Mouse (Mus musculus) left cerebral cortex, postnatal 36 days (tissue): ENCODE results near the gene Plcxd3. TPM values are rescaled to one million over a fixed set of nuclear protein-coding genes. Genes with fewer than 3 reads are reported as not detected.

ENCODE experiments used
- DNase-seq, 2 experiments: peaks; one replicate each; pipeline ENCODE4 v3.0.0; 2021 to 2022; ENCODE audit warnings: low spot score in 2 of 2, mixed read lengths in 1 of 2
- intact Hi-C: fragments of 180-260 bp; cut with DNase I; formaldehyde crosslinking; loops from one replicate; pipeline ENCODE4 v1.15.1; 2025
- total RNA-seq, 2 experiments: library from RNA; stranded (reverse); gene quantifications; 2 replicates each; pipeline ENCODE4 v1.2.3; 2021

Gene Plcxd3
- total RNA-seq, result 10 to 100 TPM; 33.3 to 37.0 TPM

GRCm38 (mm10) chr15:4375423-4376220 lies at the start of gene Plcxd3:
Gene Plcxd3, plus strand, starts transcription at chr15:4375491.
- DNase-seq, result peak; percentile 46 to 55
- intact Hi-C loops, result no loop called here

GRCm38 (mm10) chr15:4331867-4332266 lies 43.4 kb upstream of the Plcxd3 start:
- no peak for DNase-seq
- intact Hi-C loops, result no loop called here

GRCm38 (mm10) chr15:4341620-4342019 lies 33.7 kb upstream of the Plcxd3 start:
- intact Hi-C loops, result no loop called here
- DNase-seq, result no peak

GRCm38 (mm10) chr15:4348816-4349553 lies 26.3 kb upstream of the Plcxd3 start:
- intact Hi-C loops, result no loop called here
- no peak for DNase-seq

- intact Hi-C loops, result no loop called here
- no peak for DNase-seq
Observed at GRCm38 (mm10) chr15:4356397-4356796, 18.9 kb upstream of the Plcxd3 start.

DNA sequence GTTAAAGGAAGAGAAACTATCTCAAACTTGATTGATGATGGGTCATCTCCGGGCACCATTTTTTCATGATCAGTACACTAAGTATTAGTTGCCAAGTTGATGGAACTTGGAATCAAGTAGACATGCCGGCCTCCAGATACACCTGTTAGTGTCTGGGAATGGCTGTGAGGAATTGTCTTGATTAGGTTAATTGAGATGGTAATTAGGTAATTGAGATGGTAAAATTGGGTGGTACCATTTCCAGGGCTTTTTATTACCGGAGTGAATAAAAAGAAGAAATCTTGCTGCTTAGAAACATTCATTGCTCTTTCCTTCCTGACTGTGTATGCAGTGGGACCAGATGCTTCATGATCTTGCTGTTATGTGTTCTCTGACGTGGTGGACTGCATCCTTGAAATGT lies 17.6 kb upstream of the Plcxd3 start:
- DNase-seq, result no peak
- intact Hi-C loops, result no loop called here

GRCm38 (mm10) chr15:4367801-4368200 lies 7.5 kb upstream of the Plcxd3 start:
- intact Hi-C loops, result no loop called here
- DNase-seq, result no peak

DNA sequence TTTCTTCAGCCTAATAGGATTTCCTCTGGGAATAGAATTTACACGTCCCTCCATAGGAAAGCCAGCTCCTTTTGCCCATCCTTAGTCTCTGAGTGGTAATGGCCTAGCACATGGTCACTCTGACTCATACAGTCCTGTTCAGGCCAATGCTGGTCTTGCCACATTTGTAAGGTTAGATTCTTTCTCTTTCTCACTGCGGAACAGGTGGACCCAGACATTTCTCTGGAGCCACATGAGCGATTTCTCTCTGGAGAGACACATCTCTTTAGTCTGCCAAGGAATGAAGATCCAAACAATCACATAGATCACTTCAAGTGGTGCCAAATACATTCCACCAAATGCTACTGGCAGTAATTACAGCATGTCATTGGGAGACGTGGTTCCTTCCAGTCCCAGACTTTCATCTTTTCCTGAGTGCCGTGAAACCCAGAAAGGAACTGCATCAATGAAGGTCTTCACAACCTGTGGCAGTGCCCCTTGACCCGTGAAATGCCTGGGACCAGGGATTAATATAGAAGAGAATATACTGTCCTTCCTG lies 769 bp upstream of the Plcxd3 start:
- DNase-seq, result no peak
- intact Hi-C loops, result no loop called here

DNA sequence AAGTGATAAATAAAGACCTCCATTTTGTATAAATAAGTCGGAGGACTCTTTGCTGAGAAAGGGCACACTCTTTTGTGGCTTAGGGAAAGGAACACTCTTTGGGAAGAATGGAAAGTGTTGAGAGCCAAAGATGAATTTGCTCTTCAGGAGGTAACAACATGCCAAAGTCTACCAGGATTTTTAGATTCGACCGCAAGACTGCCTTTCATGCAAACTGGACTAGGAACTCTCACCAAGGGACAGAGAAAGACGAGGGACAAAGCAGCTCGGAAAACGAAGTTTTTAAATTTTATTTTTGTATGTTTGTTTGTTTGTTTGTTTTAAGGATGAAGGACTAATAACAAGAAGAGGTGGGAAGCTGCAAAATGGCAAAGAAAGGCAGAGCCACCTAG lies 264 bp upstream of the Plcxd3 start:
- intact Hi-C loops, result no loop called here
- no peak for DNase-seq

DNA sequence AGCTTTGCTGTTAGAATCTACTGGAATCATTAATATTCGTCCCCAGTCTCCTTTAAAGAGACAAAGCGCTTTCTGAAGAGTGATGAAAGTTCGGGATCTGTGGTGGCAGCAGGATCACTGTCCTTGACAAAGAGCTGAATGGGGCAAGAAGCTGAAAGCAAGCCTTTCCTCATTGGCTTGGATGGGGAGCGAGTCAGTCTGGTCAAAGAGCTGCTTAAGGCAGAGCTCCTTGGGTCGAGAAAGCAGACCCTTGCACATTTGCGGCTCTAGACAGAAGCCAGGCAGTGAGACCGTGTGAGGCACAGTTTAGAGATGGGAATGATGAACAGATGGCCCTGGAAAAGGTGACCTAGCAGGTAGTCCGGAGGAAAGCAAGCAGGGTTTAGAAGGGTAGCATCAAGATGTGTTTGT lies 935 bp downstream of the Plcxd3 start:
- intact Hi-C loops, result no loop called here
- DNase-seq, result peak; percentile 11 to 29

- intact Hi-C loops, result no loop called here
- no peak for DNase-seq
Observed at GRCm38 (mm10) chr15:4378766-4379165, 3.5 kb downstream of the Plcxd3 start.

- intact Hi-C loops, result no loop called here
- DNase-seq, result no peak
Observed at GRCm38 (mm10) chr15:4387774-4388173, 12.5 kb downstream of the Plcxd3 start.

GRCm38 (mm10) chr15:4400096-4400495 lies 24.8 kb downstream of the Plcxd3 start:
- no peak for DNase-seq
- intact Hi-C loops, result no loop called here

- intact Hi-C loops, result no loop called here
Observed at GRCm38 (mm10) chr15:4411333-4411732, 36.0 kb downstream of the Plcxd3 start.

DNA sequence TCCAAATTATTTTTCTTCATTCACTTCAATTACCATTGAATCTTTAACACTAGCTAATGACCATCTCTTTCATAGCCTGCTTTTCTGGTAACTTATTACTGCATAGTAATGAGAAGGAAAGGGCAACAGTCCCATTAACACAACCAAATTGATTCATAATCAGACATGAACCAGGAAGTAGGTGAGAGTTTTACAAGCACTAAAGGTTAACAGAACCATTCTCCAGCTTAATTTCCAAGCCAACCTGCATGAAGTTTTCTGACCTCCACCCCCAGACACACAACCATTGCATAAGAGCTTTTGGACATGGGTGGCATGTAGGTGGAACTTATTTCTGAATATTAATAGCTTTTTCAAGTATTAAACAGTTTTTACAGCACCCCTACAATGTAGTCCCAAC lies 64.8 kb downstream of the Plcxd3 start:
- DNase-seq, result no peak
- intact Hi-C loops, result no loop called here

More at GRCm38 (mm10) chr15:4411333-4411732, 36.0 kb downstream of the Plcxd3 start:
- DNase-seq, result no peak

- intact Hi-C loops, result no loop called here
- DNase-seq, result no peak
Observed at GRCm38 (mm10) chr15:4496182-4496581, 120.9 kb downstream of the Plcxd3 start.

- intact Hi-C loops, result no loop called here
Observed at GRCm38 (mm10) chr15:4496984-4497383, 121.7 kb downstream of the Plcxd3 start.

GRCm38 (mm10) chr15:4498036-4498435 lies 122.7 kb downstream of the Plcxd3 start:
- peak in 1 of 2 experiments; percentile 23 for DNase-seq
- intact Hi-C loops, result no loop called here

More at GRCm38 (mm10) chr15:4496984-4497383, 121.7 kb downstream of the Plcxd3 start:
- no peak for DNase-seq

DNA sequence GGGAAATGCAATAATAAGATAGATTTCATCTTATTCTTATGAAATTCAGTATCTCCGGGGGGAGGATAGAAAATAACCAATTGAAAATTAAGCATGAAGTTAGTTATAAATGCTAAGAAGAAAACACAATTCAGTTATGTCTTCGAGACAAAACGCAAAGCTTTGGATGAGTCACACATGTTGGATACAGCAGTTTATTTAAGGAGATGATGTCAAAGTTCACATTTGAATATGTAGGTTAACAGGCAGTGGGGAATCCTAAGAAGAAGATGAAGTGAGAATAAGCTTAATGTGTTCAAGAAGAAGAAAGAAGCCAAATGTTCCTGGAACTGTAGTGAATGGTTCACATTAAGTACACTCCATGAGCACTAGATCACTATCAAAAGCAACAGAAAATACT lies 128.1 kb downstream of the Plcxd3 start:
- intact Hi-C loops, result no loop called here
- no peak for DNase-seq

GRCm38 (mm10) chr15:4503826-4504225 lies 128.5 kb downstream of the Plcxd3 start:
- intact Hi-C loops, result no loop called here
- DNase-seq, result no peak

GRCm38 (mm10) chr15:4514724-4515123 lies 139.4 kb downstream of the Plcxd3 start:
- intact Hi-C loops, result no loop called here
- no peak for DNase-seq
